Mouse (Mus musculus) spleen, adult 2 months (tissue): ENCODE results near the gene Thap7. TPM values are rescaled to one million over a fixed set of nuclear protein-coding genes. Genes with fewer than 3 reads are reported as not detected.

Source experiments
- DNase-seq, 2 experiments: peaks; one replicate each; pipeline versions ENCODE4 v3.0.0 to v3.0.0-alpha.2; 2012 to 2021; ENCODE audit warnings: low spot score in 2 of 2, low read depth in 1 of 2
- H3K27ac ChIP-seq: fragments of 200-500 bp; 2 replicates; pipeline ENCODE4 v1.5.1; 2012; ENCODE audit warnings: low read length, inconsistent platforms; ENCODE audit not compliant: insufficient read depth
- H3K27me3 ChIP-seq: fragments of 200-500 bp; 2 replicates; pipeline ENCODE4 v1.6.1; 2012; ENCODE audit warnings: mild to moderate bottlenecking, moderate library complexity, low read length, inconsistent platforms; ENCODE audit not compliant: control insufficient read depth, insufficient read depth
- H3K36me3 ChIP-seq: fragments of 200-500 bp; 2 replicates; pipeline ENCODE4 v1.6.1; 2012; ENCODE audit warnings: mild to moderate bottlenecking, low read length, inconsistent platforms; ENCODE audit not compliant: control insufficient read depth, insufficient read depth
- H3K4me1 ChIP-seq: fragments of 200-500 bp; 2 replicates; pipeline ENCODE4 v1.6.1; 2011; ENCODE audit warnings: inconsistent platforms; ENCODE audit not compliant: control insufficient read depth, insufficient read depth, insufficient read length
- H3K4me3 ChIP-seq: fragments of 200-500 bp; 2 replicates; pipeline ENCODE4 v1.5.1; 2011; ENCODE audit warnings: mild to moderate bottlenecking, inconsistent platforms; ENCODE audit not compliant: insufficient read depth, insufficient read length; ENCODE audit errors: extremely low read depth
- CTCF ChIP-seq: fragments of 200-500 bp; IDR thresholded peaks from 2 replicates; pipeline ENCODE4 v1.5.1; 2011; ENCODE audit warnings: mild to moderate bottlenecking, inconsistent platforms; ENCODE audit not compliant: insufficient read depth, insufficient read length, insufficient replicate concordance; ENCODE audit errors: extremely low read depth
- POLR2A ChIP-seq: fragments of 200-500 bp; IDR thresholded peaks from 2 replicates; pipeline ENCODE4 v1.6.1; 2011; ENCODE audit warnings: low read depth, low read length, inconsistent platforms
- WGBS: fragments of 180-500 bp; shearing (Covaris S2); methylation state at CpG from one replicate; pipeline ENCODE4 v1.1.7; 2018; 5-methylcytosine and 5-hydroxymethylcytosine counted together
- polyA plus RNA-seq: library from polyadenylated mRNA; depleted of rRNA; stranded (reverse); fragments of >200 nt; gene quantifications from 2 replicates; pipeline ENCODE4 v1.2.3, GENCODE M21; 2012

The Thap7 gene
- polyA plus RNA-seq, 1 experiment, result 56.2 TPM

GRCm38 (mm10) chr16:17563580-17563979, 32.6 kb upstream of the Thap7 start:
- Histone ChIP-seq H3K4me1 (no peaks in the 10 kb centered on the region), H3K27ac (no peak overlapping the region), H3K27me3 (no peaks in the 10 kb centered on the region), H3K4me3 (no peak overlapping the region), H3K36me3 (no peaks in the 10 kb centered on the region)
- WGBS, result 70% methylated on average over 1 of the region's 1 CpGs
- no peak for TF ChIP-seq CTCF
- DNase-seq, result no peak

- WGBS, result 6% methylated on average over 10 of the region's 10 CpGs
- no peak within 1 kb of the TSS for H3K4me3 ChIP-seq
- no peaks in the 10 kb centered on the region for H3K27me3 ChIP-seq
- DNase-seq, result no peak
- H3K27ac ChIP-seq, result no peak within 1 kb of the TSS
- H3K36me3 ChIP-seq, result no peaks in the 10 kb centered on the region
- TF ChIP-seq CTCF (no peak), POLR2A (no peak)
- H3K4me1 ChIP-seq, result no peaks in the 10 kb centered on the region
Observed at GRCm38 (mm10) chr16:17561751-17562208, 30.8 kb upstream of the Thap7 start, which contains the start of gene P2rx6. TSS of gene P2rx6 (plus strand) at chr16:17561885.

- Histone ChIP-seq H3K27ac (no peak within 1 kb of the TSS), H3K4me1 (no peaks in the 10 kb centered on the region), H3K27me3 (no peaks in the 10 kb centered on the region), H3K4me3 (no peak within 1 kb of the TSS), H3K36me3 (no peaks in the 10 kb centered on the region)
- WGBS, result 17% methylated on average over 22 of the region's 22 CpGs
- no peak for TF ChIP-seq POLR2A
- no peak for TF ChIP-seq CTCF
- no peak for DNase-seq
Observed at GRCm38 (mm10) chr16:17561128-17561750, 30.3 kb upstream of the Thap7 start, which contains the start of gene Lrrc74b. TSS of gene Lrrc74b (minus strand) at chr16:17561247.

- Histone ChIP-seq H3K27me3 (no peaks in the 10 kb centered on the region), H3K36me3 (no peaks in the 10 kb centered on the region), H3K27ac (no peak overlapping the region), H3K4me3 (no peak overlapping the region), H3K4me1 (no peaks in the 10 kb centered on the region)
- WGBS, result 75% methylated on average over 9 of the region's 9 CpGs
- no peak for DNase-seq
- TF ChIP-seq POLR2A (no peak), CTCF (no peak)
Observed at GRCm38 (mm10) chr16:17559396-17560027, 28.6 kb upstream of the Thap7 start.

- Histone ChIP-seq H3K4me1 (peaks cover 3% of the 10 kb centered on the region; the same call in 1 of the 2 replicates), H3K27me3 (no peaks in the 10 kb centered on the region), H3K4me3 (no peak overlapping the region), H3K27ac (no peak overlapping the region), H3K36me3 (no peaks in the 10 kb centered on the region)
- no peak for DNase-seq
- no peak for TF ChIP-seq CTCF
- no peak for TF ChIP-seq POLR2A
- WGBS, result 6% methylated on average over 5 of the region's 5 CpGs
Observed at GRCm38 (mm10) chr16:17558811-17559210, 27.9 kb upstream of the Thap7 start.

GRCm38 (mm10) chr16:17557947-17558480, 27.1 kb upstream of the Thap7 start:
- Histone ChIP-seq H3K36me3 (no peaks in the 10 kb centered on the region), H3K4me3 (no peak overlapping the region), H3K27ac (no peak overlapping the region), H3K4me1 (peaks cover 3% of the 10 kb centered on the region; the same call in 1 of the 2 replicates), H3K27me3 (no peaks in the 10 kb centered on the region)
- 6% methylated on average over 5 of the region's 5 CpGs for WGBS
- TF ChIP-seq POLR2A (no peak), CTCF (peak; percentile 90)
- DNase-seq, result peak in 1 of 2 experiments; percentile 50
